Mouse (Mus musculus): ENCODE measurements around the gene Il13. TPM values are rescaled to one million over a fixed set of nuclear protein-coding genes. Genes with fewer than 3 reads are reported as not detected.

Gene Il13
- total RNA-seq (2021): not detected

- DNase-seq: no peak
Observed at GRCm38 (mm10) chr11:53634556-53634955, at the start of gene Il13. Gene Il13, minus strand, starts transcription at chr11:53634702.

- DNase-seq: no peak
Observed at GRCm38 (mm10) chr11:53682994-53683530, 48.6 kb upstream of the Il13 start.

- no peak for DNase-seq
Observed at GRCm38 (mm10) chr11:53682170-53682569, 47.7 kb upstream of the Il13 start.

GRCm38 (mm10) chr11:53681686-53682085 lies 47.2 kb upstream of the Il13 start:
- no peak for DNase-seq

- no peak for DNase-seq
Observed at GRCm38 (mm10) chr11:53680141-53680540, 45.6 kb upstream of the Il13 start.

- DNase-seq: no peak
Observed at GRCm38 (mm10) chr11:53671414-53671813, 36.9 kb upstream of the Il13 start.

- peak; percentile 13 to 37 for DNase-seq
Observed at GRCm38 (mm10) chr11:53664091-53664490, 29.6 kb upstream of the Il13 start.

GRCm38 (mm10) chr11:53662794-53663674 lies 28.5 kb upstream of the Il13 start:
- DNase-seq: no peak

GRCm38 (mm10) chr11:53657828-53658227 lies 23.3 kb upstream of the Il13 start:
- DNase-seq: no peak

- DNase-seq: no peak
Observed at GRCm38 (mm10) chr11:53657381-53657780, 22.9 kb upstream of the Il13 start.

GRCm38 (mm10) chr11:53656558-53657202 lies 22.2 kb upstream of the Il13 start:
- no peak for DNase-seq

GRCm38 (mm10) chr11:53655043-53655442 lies 20.5 kb upstream of the Il13 start:
- no peak for DNase-seq

GRCm38 (mm10) chr11:53652427-53652826 lies 17.9 kb upstream of the Il13 start:
- no peak for DNase-seq

- DNase-seq: no peak
Observed at GRCm38 (mm10) chr11:53651441-53651840, 16.9 kb upstream of the Il13 start.

- no peak for DNase-seq
Observed at GRCm38 (mm10) chr11:53644017-53644416, 9.5 kb upstream of the Il13 start.

- DNase-seq: no peak
Observed at GRCm38 (mm10) chr11:53642744-53643279, 8.3 kb upstream of the Il13 start.

GRCm38 (mm10) chr11:53637803-53638260 lies 3.3 kb upstream of the Il13 start:
- DNase-seq: no peak

GRCm38 (mm10) chr11:53637046-53637802 lies 2.7 kb upstream of the Il13 start:
- DNase-seq: no peak

- DNase-seq: peak; percentile 9 to 20
Observed at GRCm38 (mm10) chr11:53636183-53636646, 1.7 kb upstream of the Il13 start.

- DNase-seq: no peak
Observed at GRCm38 (mm10) chr11:53635590-53636182, 1.2 kb upstream of the Il13 start.

GRCm38 (mm10) chr11:53633644-53634043 lies 858 bp downstream of the Il13 start:
- DNase-seq: no peak

Measured in layer of hippocampus, postnatal 36 days (tissue).